Mouse (Mus musculus): ENCODE results near the gene Tlr9. TPM values are rescaled to one million over a fixed set of nuclear protein-coding genes. Genes with fewer than 3 reads are reported as not detected.

The Tlr9 gene
- polyA plus RNA-seq, 1 experiment from 2014 or later = 0.12 TPM

DNA sequence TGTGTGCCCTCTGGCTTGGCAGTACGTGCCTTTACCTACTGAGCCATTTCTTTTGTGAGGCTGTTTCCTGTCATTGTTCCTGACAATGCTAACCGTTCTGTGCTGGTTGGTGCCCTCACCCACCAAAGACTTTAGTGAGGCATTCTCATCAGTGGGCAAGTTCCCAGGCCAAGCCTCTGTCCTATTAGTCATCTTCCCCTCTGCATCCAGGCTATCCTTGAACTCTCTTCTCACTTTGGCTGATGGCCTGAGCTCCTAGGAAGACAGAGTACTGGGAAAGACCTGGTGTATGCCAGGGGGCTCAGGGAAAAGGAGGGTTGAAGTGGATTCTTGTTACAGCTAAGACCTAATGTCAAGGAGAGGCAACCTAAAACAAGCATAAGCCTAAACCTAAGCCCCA, 31.6 kb downstream of the Tlr9 start:
- no peak for DNase-seq (ENCODE audit: low spot score)
- 79% methylated on average over 2 of the region's 2 CpGs for WGBS
- no peak for ATAC-seq (ENCODE audit: low FRiP score)
- Histone ChIP-seq H3K27me3 (ENCODE audit: control insufficient read depth, insufficient read depth, low read length) (no peaks in the 10 kb centered on the region), H3K9me3 (ENCODE audit: control insufficient read depth, low read length) (no peaks in the 10 kb centered on the region), H3K36me3 (replicated peaks; ENCODE audit: control insufficient read depth, insufficient read depth) (no peaks in the 10 kb centered on the region), H3K4me3 (replicated peaks; ENCODE audit: low read length) (no peak overlapping the region), H3K4me1 (replicated peaks; ENCODE audit: control insufficient read depth, insufficient read depth, low read length) (0 out of 2 replicates have a peak, but pooled peaks cover under 1% of the 10 kb centered on the region), H3K9ac (no peak overlapping the region), H3K4me2 (replicated peaks) (no peak overlapping the region), H3K27ac (no peak overlapping the region)

- no peak overlapping the region for H3K4me2 ChIP-seq (replicated peaks)
- H3K27me3 ChIP-seq (ENCODE audit: control insufficient read depth, insufficient read depth, low read length) = no peaks in the 10 kb centered on the region
- no peak overlapping the region for H3K27ac ChIP-seq
- no peaks in the 10 kb centered on the region for H3K4me1 ChIP-seq (replicated peaks; ENCODE audit: control insufficient read depth, insufficient read depth, low read length)
- no peak for DNase-seq (ENCODE audit: low spot score)
- no peaks in the 10 kb centered on the region for H3K36me3 ChIP-seq (replicated peaks; ENCODE audit: control insufficient read depth, insufficient read depth)
- 92% methylated on average over 4 of the region's 4 CpGs for WGBS
- no peak for ATAC-seq (ENCODE audit: low FRiP score)
- no peak overlapping the region for H3K4me3 ChIP-seq (replicated peaks; ENCODE audit: low read length)
- H3K9ac ChIP-seq = no peak overlapping the region
- H3K9me3 ChIP-seq (ENCODE audit: control insufficient read depth, low read length) = no peaks in the 10 kb centered on the region
Observed at GRCm38 (mm10) chr9:106258412-106258811, 36.0 kb downstream of the Tlr9 start.

DNA sequence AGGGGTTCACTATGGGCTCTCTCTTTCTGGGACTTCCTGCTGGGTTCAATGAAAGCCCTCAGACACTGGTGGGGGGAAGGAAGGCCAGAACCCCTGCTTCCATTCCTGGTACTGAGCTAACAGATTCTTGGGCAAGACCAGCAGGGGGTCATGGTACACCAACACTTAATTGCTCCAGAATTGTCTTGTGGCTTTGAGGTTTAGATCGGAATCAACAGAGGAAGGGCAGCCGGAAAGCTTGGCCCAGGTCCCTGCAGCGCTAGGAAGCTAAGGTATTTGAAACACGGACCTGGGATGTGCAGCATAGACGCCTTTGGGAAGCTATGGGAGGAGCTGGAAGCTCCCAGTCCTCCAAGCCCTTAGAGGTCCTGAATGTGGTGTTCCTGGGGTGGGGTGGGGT, 36.6 kb downstream of the Tlr9 start:
- Histone ChIP-seq H3K36me3 (replicated peaks; ENCODE audit: control insufficient read depth, insufficient read depth) (no peaks in the 10 kb centered on the region), H3K9ac (no peak overlapping the region), H3K4me2 (replicated peaks) (no peak overlapping the region), H3K4me1 (replicated peaks; ENCODE audit: control insufficient read depth, insufficient read depth, low read length) (no peaks in the 10 kb centered on the region), H3K4me3 (replicated peaks; ENCODE audit: low read length) (no peak overlapping the region), H3K9me3 (ENCODE audit: control insufficient read depth, low read length) (no peaks in the 10 kb centered on the region), H3K27me3 (ENCODE audit: control insufficient read depth, insufficient read depth, low read length) (no peaks in the 10 kb centered on the region), H3K27ac (no peak overlapping the region)
- DNase-seq (ENCODE audit: low spot score) (no peak), ATAC-seq (ENCODE audit: low FRiP score) (no peak)
- WGBS = 72% methylated on average over 5 of the region's 5 CpGs

DNA sequence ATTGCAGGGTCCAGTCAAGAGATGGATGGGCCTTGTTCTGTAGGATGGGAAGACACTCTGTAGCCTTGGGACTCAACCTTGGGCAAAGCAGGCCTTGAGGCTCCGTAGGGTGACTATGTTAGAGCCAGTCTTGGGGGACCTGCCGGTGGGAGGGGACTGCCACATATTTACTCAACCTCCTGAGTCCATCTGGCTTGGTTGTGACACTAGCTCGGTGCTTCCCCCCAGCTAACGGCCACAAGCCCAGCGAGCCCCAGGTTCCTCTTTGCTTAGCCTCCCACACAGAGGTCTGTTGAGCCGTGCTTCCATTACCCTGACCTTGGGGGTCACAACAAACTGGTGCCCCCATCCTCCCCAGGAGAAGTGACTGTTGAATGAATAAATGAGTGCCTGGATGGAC, 38.7 kb downstream of the Tlr9 start:
- Histone ChIP-seq H3K27me3 (ENCODE audit: control insufficient read depth, insufficient read depth, low read length) (no peaks in the 10 kb centered on the region), H3K9ac (no peak overlapping the region), H3K9me3 (ENCODE audit: control insufficient read depth, low read length) (no peaks in the 10 kb centered on the region), H3K4me1 (replicated peaks; ENCODE audit: control insufficient read depth, insufficient read depth, low read length) (no peaks in the 10 kb centered on the region), H3K27ac (no peak overlapping the region), H3K4me2 (replicated peaks) (no peak overlapping the region), H3K4me3 (replicated peaks; ENCODE audit: low read length) (no peak overlapping the region), H3K36me3 (replicated peaks; ENCODE audit: control insufficient read depth, insufficient read depth) (no peaks in the 10 kb centered on the region)
- DNase-seq (ENCODE audit: low spot score) = no peak
- 82% methylated on average over 6 of the region's 6 CpGs for WGBS
- no peak for ATAC-seq (ENCODE audit: low FRiP score)

DNA sequence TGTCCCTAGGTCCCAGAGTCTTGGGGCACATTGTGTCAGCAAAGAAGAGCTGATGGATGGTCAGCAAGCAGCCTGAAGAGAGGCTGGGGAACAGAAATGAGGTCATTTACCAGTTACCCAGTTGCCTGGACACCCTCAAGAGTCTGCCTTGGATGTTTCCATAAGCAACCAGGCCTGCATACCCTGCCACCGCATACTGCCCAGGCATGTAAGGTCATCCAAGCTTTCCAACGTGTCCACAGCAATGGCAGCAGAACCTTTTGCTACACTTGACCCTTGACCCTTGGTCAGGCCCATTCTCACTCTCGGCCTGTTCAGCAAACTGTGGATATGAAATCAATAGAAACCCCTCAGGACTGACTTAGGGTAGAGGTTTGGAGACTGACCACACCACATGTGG, 39.1 kb downstream of the Tlr9 start:
- Histone ChIP-seq H3K4me2 (replicated peaks) (no peak overlapping the region), H3K9me3 (ENCODE audit: control insufficient read depth, low read length) (no peaks in the 10 kb centered on the region), H3K4me1 (replicated peaks; ENCODE audit: control insufficient read depth, insufficient read depth, low read length) (no peaks in the 10 kb centered on the region), H3K9ac (no peak overlapping the region), H3K27ac (no peak overlapping the region), H3K36me3 (replicated peaks; ENCODE audit: control insufficient read depth, insufficient read depth) (no peaks in the 10 kb centered on the region), H3K27me3 (ENCODE audit: control insufficient read depth, insufficient read depth, low read length) (no peaks in the 10 kb centered on the region), H3K4me3 (replicated peaks; ENCODE audit: low read length) (no peak overlapping the region)
- DNase-seq (ENCODE audit: low spot score) (no peak), ATAC-seq (ENCODE audit: low FRiP score) (no peak)
- 74% methylated on average over 3 of the region's 3 CpGs for WGBS

DNA sequence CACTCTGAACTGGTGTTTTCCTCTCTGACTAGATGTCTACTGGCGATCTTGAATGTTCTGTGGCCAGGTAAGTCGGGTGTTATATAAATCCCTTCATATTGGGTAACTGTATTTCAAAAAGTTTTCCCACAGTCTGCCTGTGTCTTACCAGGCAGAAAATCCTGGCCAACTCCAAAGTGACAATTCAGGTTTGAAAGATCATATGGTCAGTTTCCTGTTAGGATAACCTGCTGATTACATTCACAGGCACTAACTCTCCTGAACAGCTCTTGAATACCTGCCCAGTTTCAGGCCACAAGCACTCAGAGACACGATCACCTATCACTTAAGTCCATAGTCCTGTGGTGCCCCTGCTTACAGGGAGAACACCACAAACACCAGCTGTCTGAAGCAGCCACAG, 39.7 kb downstream of the Tlr9 start:
- H3K4me3 ChIP-seq (replicated peaks; ENCODE audit: low read length) = no peak overlapping the region
- H3K9me3 ChIP-seq (ENCODE audit: control insufficient read depth, low read length) = no peaks in the 10 kb centered on the region
- no peak overlapping the region for H3K27ac ChIP-seq
- WGBS = 80% methylated on average over 3 of the region's 3 CpGs
- no peaks in the 10 kb centered on the region for H3K27me3 ChIP-seq (ENCODE audit: control insufficient read depth, insufficient read depth, low read length)
- H3K9ac ChIP-seq = no peak overlapping the region
- no peaks in the 10 kb centered on the region for H3K36me3 ChIP-seq (replicated peaks; ENCODE audit: control insufficient read depth, insufficient read depth)
- ATAC-seq (ENCODE audit: low FRiP score) (no peak), DNase-seq (ENCODE audit: low spot score) (no peak)
- H3K4me1 ChIP-seq (replicated peaks; ENCODE audit: control insufficient read depth, insufficient read depth, low read length) = no peaks in the 10 kb centered on the region
- H3K4me2 ChIP-seq (replicated peaks) = no peak overlapping the region

DNA sequence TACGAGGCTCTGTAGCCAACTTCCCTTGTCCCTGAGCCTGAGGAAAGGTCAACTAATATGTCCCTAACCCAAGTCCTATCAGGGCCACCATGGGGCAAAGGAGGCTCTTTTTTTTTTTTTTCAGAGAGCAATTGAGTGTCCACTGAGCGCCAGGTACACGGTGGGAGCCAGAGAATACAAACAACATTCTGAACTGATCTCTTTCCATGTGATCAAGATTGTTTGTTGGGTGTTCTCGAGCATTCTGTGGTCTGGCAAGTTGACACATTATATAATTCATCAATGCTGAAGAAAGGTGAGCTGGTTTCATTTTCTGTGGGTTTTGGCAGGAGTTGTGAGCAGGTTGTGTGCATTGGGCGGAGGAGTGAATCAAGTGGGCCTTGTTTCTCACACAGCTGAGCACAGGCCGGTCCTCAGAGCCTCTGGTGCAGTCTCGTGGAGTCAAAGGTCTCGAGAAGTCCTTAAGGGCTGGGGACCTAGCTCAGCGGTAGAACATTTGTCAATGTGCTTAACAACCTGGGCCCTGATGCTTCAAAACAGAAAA, 41.1 kb downstream of the Tlr9 start:
- Histone ChIP-seq H3K4me1 (replicated peaks; ENCODE audit: control insufficient read depth, insufficient read depth, low read length) (no peaks in the 10 kb centered on the region), H3K4me2 (replicated peaks) (no peak overlapping the region), H3K9ac (no peak overlapping the region), H3K27me3 (ENCODE audit: control insufficient read depth, insufficient read depth, low read length) (no peaks in the 10 kb centered on the region), H3K27ac (no peak overlapping the region), H3K4me3 (replicated peaks; ENCODE audit: low read length) (no peak overlapping the region), H3K36me3 (replicated peaks; ENCODE audit: control insufficient read depth, insufficient read depth) (no peaks in the 10 kb centered on the region), H3K9me3 (ENCODE audit: control insufficient read depth, low read length) (no peaks in the 10 kb centered on the region)
- WGBS = 78% methylated on average over 9 of the region's 9 CpGs
- DNase-seq (ENCODE audit: low spot score) (no peak), ATAC-seq (ENCODE audit: low FRiP score) (no peak)

GRCm38 (mm10) chr9:106265358-106266075, 43.1 kb downstream of the Tlr9 start:
- H3K4me2 ChIP-seq (replicated peaks) = no peak overlapping the region
- 88% methylated on average over 12 of the region's 12 CpGs for WGBS
- H3K27me3 ChIP-seq (ENCODE audit: control insufficient read depth, insufficient read depth, low read length) = no peaks in the 10 kb centered on the region
- ATAC-seq (ENCODE audit: low FRiP score) = no peak
- H3K27ac ChIP-seq = no peak overlapping the region
- no peaks in the 10 kb centered on the region for H3K9me3 ChIP-seq (ENCODE audit: control insufficient read depth, low read length)
- no peaks in the 10 kb centered on the region for H3K36me3 ChIP-seq (replicated peaks; ENCODE audit: control insufficient read depth, insufficient read depth)
- DNase-seq (ENCODE audit: low spot score) = no peak
- no peak overlapping the region for H3K9ac ChIP-seq
- peaks cover 17% of the 10 kb centered on the region for H3K4me1 ChIP-seq (replicated peaks; ENCODE audit: control insufficient read depth, insufficient read depth, low read length)
- H3K4me3 ChIP-seq (replicated peaks; ENCODE audit: low read length) = no peak overlapping the region

- Histone ChIP-seq H3K27me3 (ENCODE audit: control insufficient read depth, insufficient read depth, low read length) (no peaks in the 10 kb centered on the region), H3K4me3 (replicated peaks; ENCODE audit: low read length) (no peak overlapping the region), H3K9ac (no peak overlapping the region), H3K4me2 (replicated peaks) (no peak overlapping the region), H3K4me1 (replicated peaks; ENCODE audit: control insufficient read depth, insufficient read depth, low read length) (peaks cover 17% of the 10 kb centered on the region), H3K36me3 (replicated peaks; ENCODE audit: control insufficient read depth, insufficient read depth) (no peaks in the 10 kb centered on the region), H3K9me3 (ENCODE audit: control insufficient read depth, low read length) (no peaks in the 10 kb centered on the region), H3K27ac (no peak overlapping the region)
- DNase-seq (ENCODE audit: low spot score) (no peak), ATAC-seq (ENCODE audit: low FRiP score) (no peak)
- 64% methylated on average over 2 of the region's 2 CpGs for WGBS
Observed at GRCm38 (mm10) chr9:106266936-106267657, 44.7 kb downstream of the Tlr9 start.

Data from hindbrain, embryonic 14.5 days (tissue).